Mouse (Mus musculus) thymus, postnatal 14 days (tissue): ENCODE results near the gene Zar1.
"Not testable (repeated sequence)": the region's sequence is repeated elsewhere in the genome, so short reads cannot be mapped to it uniquely, and the experiment has no call there.

Experiments
- DNase-seq: peaks from one replicate; pipeline ENCODE4 v3.0.0; 2021

Zar1 gene

GRCm38 (mm10) chr5:72580970-72581332 is at the start of gene Zar1:
Zar1 (minus strand) TSS chr5:72581254.
- DNase-seq, result not testable (repeated sequence)

- no peak for DNase-seq
Measured at GRCm38 (mm10) chr5:72630026-72630425, 49.0 kb upstream of the Zar1 start.

DNA sequence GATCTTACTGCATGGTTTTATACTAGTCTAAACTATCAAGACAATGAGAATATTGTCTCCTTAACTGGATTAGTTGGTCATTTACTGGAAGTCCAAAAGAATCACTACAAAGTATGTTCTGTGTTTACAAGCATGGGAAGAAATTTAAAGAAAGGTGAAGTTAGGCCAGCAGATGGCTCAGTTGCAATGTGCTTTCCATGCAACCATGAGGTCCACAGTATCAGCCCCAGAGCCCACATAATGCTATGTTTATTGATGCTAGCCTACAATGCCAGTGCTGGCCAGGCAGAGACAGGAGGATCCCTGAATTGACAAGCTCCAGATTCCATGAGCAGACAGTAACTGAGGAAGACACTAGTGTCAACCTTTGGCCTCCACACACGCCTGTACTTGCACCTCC is 40.0 kb upstream of the Zar1 start:
- peak; percentile 43 for DNase-seq

DNA sequence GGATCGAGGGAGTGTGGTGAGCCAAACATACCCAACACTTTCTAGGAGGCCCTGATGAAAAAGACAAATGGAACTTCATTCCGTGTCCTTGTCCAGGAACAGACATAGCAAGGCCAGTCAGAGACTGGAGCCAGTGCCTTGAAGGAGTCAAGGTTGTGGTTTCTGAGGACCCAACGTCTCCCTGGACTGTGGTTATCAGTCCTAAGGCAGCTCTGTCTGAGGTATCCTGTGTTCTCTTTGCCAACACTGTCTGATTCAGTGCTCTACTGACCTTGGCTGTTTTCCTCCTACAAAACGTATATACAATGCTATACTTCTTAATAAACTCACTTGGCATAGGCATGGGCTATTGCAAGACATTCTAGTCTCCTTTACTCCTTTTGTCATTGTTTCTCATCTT is 36.4 kb upstream of the Zar1 start:
- no peak for DNase-seq

- DNase-seq, result no peak
Measured at GRCm38 (mm10) chr5:72603138-72603537, 22.1 kb upstream of the Zar1 start.

GRCm38 (mm10) chr5:72601006-72601405 is 20.0 kb upstream of the Zar1 start:
- DNase-seq, result peak; percentile 67

DNA sequence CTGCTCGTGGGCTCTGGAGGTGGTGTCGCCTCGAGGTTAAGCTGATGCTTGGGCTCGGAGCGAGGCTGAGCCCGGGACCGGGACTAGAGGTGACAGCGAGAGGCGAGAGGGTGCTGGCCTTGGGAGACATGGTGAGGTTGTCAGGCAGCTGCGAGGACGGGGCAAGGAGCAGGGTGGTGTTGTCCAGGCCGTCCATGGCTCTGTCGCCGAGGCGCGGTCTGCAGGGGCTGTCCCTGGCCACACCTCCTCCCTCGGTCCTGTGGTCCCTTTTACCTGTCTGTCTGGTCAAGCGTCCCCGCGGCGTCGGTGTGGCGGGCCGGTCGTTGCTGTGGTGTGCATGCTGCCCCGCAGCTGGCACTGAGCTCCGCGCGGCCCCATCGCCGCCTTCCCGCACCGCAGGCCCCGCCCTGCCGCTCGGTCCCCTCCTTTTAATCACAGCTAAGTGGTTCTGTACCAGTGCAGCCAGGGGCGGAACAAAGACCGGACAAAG is 6.2 kb upstream of the Zar1 start, which contains the start of gene Gm5868:
Gm5868 (minus strand) TSS at position 360 of the 490 bp plus-strand sequence.
- no peak for DNase-seq

GRCm38 (mm10) chr5:72586667-72587191 is 5.7 kb upstream of the Zar1 start:
- not testable (repeated sequence) for DNase-seq

DNA sequence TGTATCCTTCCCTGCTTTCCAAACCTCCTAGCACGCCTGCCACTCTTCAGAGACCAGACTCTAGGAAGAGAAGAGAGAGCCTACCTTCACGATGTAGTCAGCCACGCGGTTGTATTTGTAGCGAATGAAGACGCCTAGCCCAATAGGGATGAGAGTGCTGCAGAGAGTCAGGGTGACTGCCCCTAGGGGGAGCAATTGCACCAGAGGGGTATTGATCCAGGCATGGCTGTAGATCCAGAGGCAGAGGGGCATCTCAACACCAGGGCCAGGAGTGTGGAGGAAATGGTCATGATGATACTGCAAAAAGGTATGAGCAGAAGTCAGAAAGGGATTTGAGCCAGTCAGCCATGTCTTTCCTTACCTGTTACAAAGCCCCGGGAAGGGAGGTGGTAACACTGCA is 5.1 kb upstream of the Zar1 start:
- peak; percentile 35 for DNase-seq

- peak; percentile 12 for DNase-seq
Measured at GRCm38 (mm10) chr5:72580088-72580969, 725 bp downstream of the Zar1 start.

- not testable (repeated sequence) for DNase-seq
Measured at GRCm38 (mm10) chr5:72579599-72579998, 1.5 kb downstream of the Zar1 start.

DNA sequence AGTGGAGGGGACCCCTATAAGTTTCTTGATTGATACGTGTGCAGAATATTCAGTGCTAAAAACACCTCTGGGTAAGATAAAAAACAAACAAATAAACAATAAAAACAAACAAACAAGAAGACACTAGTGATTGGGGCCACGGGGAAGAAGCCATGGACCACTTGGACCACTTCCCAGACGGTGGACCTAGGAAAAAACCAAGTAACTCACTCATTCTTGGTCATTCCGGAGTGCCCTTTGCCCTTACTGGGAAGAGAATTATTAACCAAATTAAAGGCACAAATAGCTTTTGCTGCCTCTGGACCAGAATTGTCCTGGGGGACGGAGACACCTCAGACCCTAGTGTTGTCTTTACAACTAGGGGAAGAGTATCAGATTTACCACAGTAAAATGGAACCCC is 15.4 kb downstream of the Zar1 start:
- no peak for DNase-seq

GRCm38 (mm10) chr5:72563183-72563582 is 17.9 kb downstream of the Zar1 start:
- not testable (repeated sequence) for DNase-seq

DNA sequence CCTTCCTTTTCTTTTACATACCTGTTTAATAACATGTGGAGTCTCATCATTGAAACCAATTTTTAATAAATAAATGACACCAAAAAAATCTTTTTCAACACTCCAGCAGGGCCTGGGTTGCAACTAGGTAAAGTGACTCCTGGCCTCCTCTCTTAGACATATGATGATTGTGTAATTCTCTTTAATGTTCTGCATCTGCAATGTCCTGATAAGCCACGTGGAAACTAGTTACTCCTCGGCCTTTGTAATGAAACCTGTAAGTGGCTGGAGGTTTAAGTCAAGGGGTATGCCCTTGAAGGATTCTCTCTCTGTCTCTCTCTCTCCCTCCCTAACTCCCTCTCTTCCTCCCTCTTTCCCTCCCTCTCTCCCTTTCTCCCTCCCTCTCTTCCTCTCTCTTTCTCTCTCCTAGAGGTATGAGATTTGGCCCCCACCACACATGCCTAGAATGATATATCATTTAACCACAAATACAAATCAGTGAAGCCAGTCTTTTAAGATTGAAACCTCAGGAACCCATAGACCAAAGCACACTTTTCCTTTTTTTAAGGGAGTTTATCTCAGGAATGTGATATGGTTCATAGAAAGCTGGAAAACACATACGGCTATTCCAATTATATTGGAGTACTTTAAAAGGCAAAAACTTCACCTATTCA is 20.0 kb downstream of the Zar1 start:
- DNase-seq, result no peak

DNA sequence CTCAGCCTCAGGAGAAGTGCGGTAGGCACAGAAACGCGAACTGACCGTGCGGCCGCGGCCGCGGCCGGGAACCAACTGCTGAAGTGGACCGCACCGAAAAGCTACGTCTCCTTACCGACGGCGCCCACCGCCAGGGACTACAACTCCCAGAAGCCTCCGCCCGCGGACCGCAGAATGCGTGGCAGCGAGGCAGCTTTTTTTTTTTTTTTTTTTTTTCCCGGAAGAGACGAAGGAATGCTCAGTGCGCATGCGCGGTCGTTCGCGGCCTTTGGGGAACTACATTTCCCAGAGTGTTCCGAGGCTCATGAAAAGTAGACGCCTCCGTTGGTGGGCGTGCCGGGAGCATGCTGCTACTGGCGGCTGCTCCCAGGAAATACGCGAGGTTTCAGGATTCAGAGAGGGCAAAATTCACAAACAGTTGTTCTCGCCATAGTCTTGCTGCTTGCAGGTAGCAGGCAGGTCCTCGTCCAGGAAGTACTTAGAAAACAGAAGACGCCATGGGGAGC is 21.5 kb downstream of the Zar1 start, which contains the start of gene Nfxl1:
Nfxl1 (minus strand) TSS at position 141 of the 506 bp plus-strand sequence.
- DNase-seq, result peak; percentile 96

- DNase-seq, result peak; percentile 70
Measured at GRCm38 (mm10) chr5:72558716-72559526, 22.1 kb downstream of the Zar1 start.

- no peak for DNase-seq
Measured at GRCm38 (mm10) chr5:72556245-72556644, 24.8 kb downstream of the Zar1 start.

- DNase-seq, result no peak
Measured at GRCm38 (mm10) chr5:72551209-72551608, 29.8 kb downstream of the Zar1 start.

DNA sequence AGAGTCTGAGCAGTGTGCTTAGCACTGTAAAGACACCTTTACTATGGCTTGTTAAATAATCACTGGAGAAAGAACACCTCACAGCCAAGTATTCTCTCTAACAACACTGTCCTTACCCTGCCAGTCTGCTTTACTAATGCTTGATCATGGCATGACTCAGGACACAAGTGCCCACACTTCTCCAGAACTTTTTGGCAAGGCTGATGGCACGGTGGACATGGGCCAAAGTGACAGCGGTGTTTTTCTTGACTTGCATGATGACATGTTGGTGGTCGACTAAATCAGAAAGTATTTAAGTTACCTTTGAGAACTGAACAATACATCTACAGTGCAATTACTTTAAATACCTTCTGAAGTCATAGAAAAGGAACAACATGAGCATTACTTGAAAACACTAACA is 52.2 kb downstream of the Zar1 start:
- no peak for DNase-seq
